Mouse (Mus musculus) hindbrain, embryonic 11.5 days (tissue): ENCODE data around the gene Dnm3. TPM values are rescaled to one million over a fixed set of nuclear protein-coding genes. Genes with fewer than 3 reads are reported as not detected.

Source experiments
- ATAC-seq: fragments of 200-750 bp; cut with Nextera tagmentation; 2 replicates; pipeline ENCODE4 v1.8.0; 2017; ENCODE audit warnings: mild to moderate bottlenecking, moderate TSS enrichment, moderate library complexity; ENCODE audit not compliant: low FRiP score
- DNase-seq: peaks from one replicate; pipeline ENCODE4 v3.0.0-alpha.2; 2015; ENCODE audit warnings: low spot score
- H3K27ac ChIP-seq: fragments of 300-500 bp; sonication (generic); 2 replicates; pipeline ENCODE4 v1.5.1; 2014; ENCODE audit warnings: mild to moderate bottlenecking, low read depth, low read length
- H3K27me3 ChIP-seq: fragments of 300-500 bp; sonication (generic); 2 replicates; pipeline ENCODE4 v1.6.1; 2014; ENCODE audit warnings: mild to moderate bottlenecking, low read length, moderate library complexity, mixed read lengths; ENCODE audit not compliant: control insufficient read depth, insufficient read depth
- H3K36me3 ChIP-seq: fragments of 300-500 bp; sonication (generic); 2 replicates; pipeline ENCODE4 v1.6.1; 2014; ENCODE audit warnings: mild to moderate bottlenecking, low read length, moderate library complexity, mixed read lengths; ENCODE audit not compliant: control insufficient read depth, insufficient read depth
- H3K4me1 ChIP-seq: fragments of 300-500 bp; sonication (generic); replicated peaks from 2 replicates; pipeline ENCODE4 v1.6.1; 2014; ENCODE audit warnings: low read length, mixed read lengths; ENCODE audit not compliant: control insufficient read depth, insufficient read depth
- H3K4me2 ChIP-seq: fragments of 300-500 bp; sonication (generic); replicated peaks from 2 replicates; pipeline ENCODE4 v1.6.1; 2014; ENCODE audit warnings: mild to moderate bottlenecking, low read depth, low read length
- H3K4me3 ChIP-seq: fragments of 300-500 bp; sonication (generic); 2 replicates; pipeline ENCODE4 v1.5.1; 2014; ENCODE audit warnings: low read depth, low read length
- H3K9ac ChIP-seq: fragments of 300-500 bp; sonication (generic); 2 replicates; pipeline ENCODE4 v1.6.1; 2014; ENCODE audit warnings: low read depth, low read length
- H3K9me3 ChIP-seq: fragments of 300-500 bp; sonication (generic); 2 replicates; pipeline ENCODE4 v1.6.1; 2016; ENCODE audit warnings: low read length; ENCODE audit not compliant: control insufficient read depth
- WGBS: fragments of 180-500 bp; shearing (Covaris S2); extraction: QIAGEN DNeasy Blood & Tissue Kit; methylation state at CpG from one replicate; pipeline ENCODE4 v1.1.7; 2014; 5-methylcytosine and 5-hydroxymethylcytosine counted together
- polyA plus RNA-seq: library from polyadenylated mRNA; unstranded; fragments of >200 nt; fragmentation: Nextera tagmentation; extraction: Ambion mirVana; gene quantifications from 2 replicates; pipeline ENCODE4 v1.2.1, GENCODE M21; 2014

Dnm3 gene
- polyA plus RNA-seq, 1 experiment from 2014 or later = 12.0 TPM

GRCm38 (mm10) chr1:162149730-162150129 is 328.1 kb downstream of the Dnm3 start:
- H3K4me1 ChIP-seq = no peaks in the 10 kb centered on the region
- no peak overlapping the region for H3K4me2 ChIP-seq
- ATAC-seq (no peak), DNase-seq (no peak)
- H3K27ac ChIP-seq = no peak overlapping the region
- H3K9ac ChIP-seq = no peak overlapping the region
- H3K9me3 ChIP-seq = no peaks in the 10 kb centered on the region
- WGBS = 95% methylated on average over 3 of the region's 3 CpGs
- no peak overlapping the region for H3K4me3 ChIP-seq
- H3K27me3 ChIP-seq = no peaks in the 10 kb centered on the region
- no peaks in the 10 kb centered on the region for H3K36me3 ChIP-seq

- Histone ChIP-seq H3K4me2 (no peak overlapping the region), H3K4me1 (no peaks in the 10 kb centered on the region), H3K9me3 (no peaks in the 10 kb centered on the region), H3K36me3 (no peaks in the 10 kb centered on the region), H3K27ac (no peak overlapping the region), H3K4me3 (no peak overlapping the region), H3K27me3 (no peaks in the 10 kb centered on the region), H3K9ac (no peak overlapping the region)
- ATAC-seq (no peak), DNase-seq (no peak)
- WGBS = 87% methylated on average over 3 of the region's 3 CpGs
These were observed 330.3 kb downstream of the Dnm3 start for GRCm38 (mm10) chr1:162147554-162147953.

DNA sequence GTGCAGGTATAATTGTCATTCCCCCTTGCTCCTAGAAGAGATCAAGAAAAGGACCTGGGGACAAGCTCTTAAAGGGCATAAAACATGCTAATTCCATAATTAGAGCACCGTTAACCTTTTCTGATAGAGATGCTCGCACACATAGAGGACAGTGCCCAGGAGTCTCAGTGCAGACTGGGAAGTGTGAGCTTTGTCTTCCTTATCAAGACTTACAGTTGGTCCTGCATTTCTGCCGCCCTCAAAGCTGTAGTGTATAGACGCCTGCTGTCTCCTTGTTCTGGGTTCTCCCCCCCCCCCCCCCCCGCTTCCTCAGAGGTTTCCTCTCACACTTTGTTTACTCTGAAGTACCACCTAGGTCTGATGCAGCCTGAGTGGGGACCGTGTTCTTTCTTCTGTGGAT is 332.1 kb downstream of the Dnm3 start:
- Histone ChIP-seq H3K9me3 (no peaks in the 10 kb centered on the region), H3K4me3 (no peak overlapping the region), H3K9ac (no peak overlapping the region), H3K27me3 (no peaks in the 10 kb centered on the region), H3K27ac (no peak overlapping the region), H3K36me3 (no peaks in the 10 kb centered on the region), H3K4me2 (no peak overlapping the region), H3K4me1 (no peaks in the 10 kb centered on the region)
- no peak for ATAC-seq
- DNase-seq = no peak
- 85% methylated on average over 5 of the region's 6 CpGs for WGBS

GRCm38 (mm10) chr1:162144992-162145391 is 332.8 kb downstream of the Dnm3 start:
- H3K36me3 ChIP-seq = no peaks in the 10 kb centered on the region
- H3K27me3 ChIP-seq = no peaks in the 10 kb centered on the region
- no peak overlapping the region for H3K27ac ChIP-seq
- no peak overlapping the region for H3K4me2 ChIP-seq
- DNase-seq (no peak), ATAC-seq (no peak)
- WGBS = no CpG with 5 or more reads among the region's 1 CpGs
- H3K4me3 ChIP-seq = no peak overlapping the region
- H3K9me3 ChIP-seq = no peaks in the 10 kb centered on the region
- H3K9ac ChIP-seq = no peak overlapping the region
- no peaks in the 10 kb centered on the region for H3K4me1 ChIP-seq

- H3K9ac ChIP-seq = no peak overlapping the region
- H3K4me3 ChIP-seq = no peak overlapping the region
- H3K4me1 ChIP-seq = no peaks in the 10 kb centered on the region
- no peak overlapping the region for H3K4me2 ChIP-seq
- H3K9me3 ChIP-seq = no peaks in the 10 kb centered on the region
- no peak for DNase-seq
- ATAC-seq = no peak
- no peak overlapping the region for H3K27ac ChIP-seq
- H3K27me3 ChIP-seq = no peaks in the 10 kb centered on the region
- no peaks in the 10 kb centered on the region for H3K36me3 ChIP-seq
- 66% methylated on average over 6 of the region's 6 CpGs for WGBS
These were observed 333.6 kb downstream of the Dnm3 start for GRCm38 (mm10) chr1:162143974-162144912.

- H3K4me3 ChIP-seq = no peak overlapping the region
- DNase-seq (no peak), ATAC-seq (no peak)
- WGBS = 87% methylated on average over 7 of the region's 7 CpGs
- no peak overlapping the region for H3K9ac ChIP-seq
- no peaks in the 10 kb centered on the region for H3K36me3 ChIP-seq
- H3K27ac ChIP-seq = no peak overlapping the region
- no peaks in the 10 kb centered on the region for H3K9me3 ChIP-seq
- no peaks in the 10 kb centered on the region for H3K27me3 ChIP-seq
- no peaks in the 10 kb centered on the region for H3K4me1 ChIP-seq
- H3K4me2 ChIP-seq = no peak overlapping the region
These were observed 335.5 kb downstream of the Dnm3 start for GRCm38 (mm10) chr1:162142285-162142684.

DNA sequence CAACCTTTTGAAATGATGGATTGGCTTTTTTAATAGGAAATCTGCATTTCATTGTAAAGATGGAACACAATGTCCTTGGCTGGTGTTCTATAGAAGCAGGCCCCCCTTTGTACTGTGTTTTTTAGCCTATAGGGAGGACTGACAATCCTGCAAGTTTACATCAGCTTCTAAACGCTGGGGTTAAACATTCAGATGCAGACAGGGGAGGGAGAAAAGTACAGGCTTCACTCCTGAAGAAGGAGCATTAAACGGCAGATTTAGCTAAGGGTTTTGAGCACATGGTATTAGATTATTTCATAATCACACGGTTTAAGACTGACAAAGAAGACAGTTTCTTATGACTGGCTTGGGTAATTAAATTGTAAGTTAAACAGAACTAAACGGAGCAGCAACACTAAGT is 341.5 kb downstream of the Dnm3 start:
- Histone ChIP-seq H3K27ac (no peak overlapping the region), H3K4me2 (no peak overlapping the region), H3K4me1 (no peaks in the 10 kb centered on the region), H3K36me3 (no peaks in the 10 kb centered on the region), H3K9me3 (no peaks in the 10 kb centered on the region), H3K9ac (no peak overlapping the region), H3K27me3 (no peaks in the 10 kb centered on the region), H3K4me3 (no peak overlapping the region)
- ATAC-seq (peak; percentile 50; the same call in 1 of the 2 replicates), DNase-seq (peak; percentile 23)
- 44% methylated on average over 4 of the region's 4 CpGs for WGBS

DNA sequence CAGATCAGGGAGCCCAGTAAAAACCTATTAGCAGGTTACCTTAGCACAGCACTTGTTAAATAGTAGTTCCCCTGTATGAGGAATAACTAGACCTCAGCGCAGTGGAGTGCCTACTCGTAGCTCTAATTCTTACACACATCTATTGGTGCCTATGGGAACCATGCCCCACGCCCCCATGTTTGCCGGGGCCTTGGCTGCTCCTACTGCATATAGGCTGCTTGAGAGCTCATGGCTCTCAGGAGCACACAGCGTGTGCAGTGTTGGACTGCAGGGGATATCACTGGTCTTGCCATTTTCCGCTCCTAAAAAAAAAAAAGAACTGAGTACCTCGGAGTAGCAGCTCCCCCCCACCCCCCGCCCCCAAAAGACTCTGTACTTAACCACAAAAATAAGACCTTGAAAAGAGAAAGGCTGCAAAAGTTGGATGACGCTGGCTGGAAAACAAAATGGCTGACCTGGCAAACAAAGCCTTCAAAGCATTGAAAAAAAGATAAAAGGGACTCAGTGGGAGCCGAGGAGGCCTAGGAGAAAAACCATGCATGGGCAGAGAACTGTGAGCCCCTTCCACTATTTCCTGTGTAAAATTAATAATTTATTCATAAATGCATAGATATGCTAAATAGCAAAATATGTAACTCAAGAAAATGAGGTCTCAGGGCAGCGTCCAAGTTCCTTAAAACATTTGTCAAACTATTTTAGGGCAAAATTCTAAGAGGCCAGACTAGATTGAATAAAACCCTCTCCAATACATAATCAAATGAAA is 342.2 kb downstream of the Dnm3 start:
- ATAC-seq (peak; percentile 66), DNase-seq (peak; percentile 31)
- Histone ChIP-seq H3K9ac (no peak overlapping the region), H3K4me2 (no peak overlapping the region), H3K4me3 (no peak overlapping the region), H3K36me3 (no peaks in the 10 kb centered on the region), H3K27ac (peak overlapping the region; percentile 43; the same call in 1 of the 2 replicates), H3K9me3 (no peaks in the 10 kb centered on the region), H3K4me1 (no peaks in the 10 kb centered on the region), H3K27me3 (no peaks in the 10 kb centered on the region)
- WGBS = 56% methylated on average over 11 of the region's 11 CpGs
